Mouse (Mus musculus) T-helper 17 cell (primary cell): ENCODE results near the gene Gm10334.
"Not testable (repeated sequence)": the region's sequence is repeated elsewhere in the genome, so short reads cannot be mapped to it uniquely, and the experiment has no call there.

ENCODE experiments used
- in situ Hi-C, 2 experiments: fragments of 300-600 bp; cut with MboI, MseI; formaldehyde crosslinking; loops; 1 replicate in 1 of 2; 2 replicates in 1 of 2; pipeline ENCODE4 v1.15.1; 2025; ENCODE audit warnings: high pct_unique_total_duplicates in 2 of 2

Gm10334 gene

GRCm38 (mm10) chr6:41446045-41446444 is at the start of gene Gm10334:
Gene Gm10334 (minus strand): TSS chr6:41446145.
- in situ Hi-C loops, result not testable (repeated sequence)

- in situ Hi-C loops, result not testable (repeated sequence)
Measured at GRCm38 (mm10) chr6:41458632-41459031, 12.7 kb upstream of the Gm10334 start, which contains the start of gene Prss1. Gene Prss1 (plus strand): TSS chr6:41458932.

GRCm38 (mm10) chr6:41442261-41442660 is 3.7 kb downstream of the Gm10334 start:
- in situ Hi-C loops, result not testable (repeated sequence)
